In the genomic region with DNA sequence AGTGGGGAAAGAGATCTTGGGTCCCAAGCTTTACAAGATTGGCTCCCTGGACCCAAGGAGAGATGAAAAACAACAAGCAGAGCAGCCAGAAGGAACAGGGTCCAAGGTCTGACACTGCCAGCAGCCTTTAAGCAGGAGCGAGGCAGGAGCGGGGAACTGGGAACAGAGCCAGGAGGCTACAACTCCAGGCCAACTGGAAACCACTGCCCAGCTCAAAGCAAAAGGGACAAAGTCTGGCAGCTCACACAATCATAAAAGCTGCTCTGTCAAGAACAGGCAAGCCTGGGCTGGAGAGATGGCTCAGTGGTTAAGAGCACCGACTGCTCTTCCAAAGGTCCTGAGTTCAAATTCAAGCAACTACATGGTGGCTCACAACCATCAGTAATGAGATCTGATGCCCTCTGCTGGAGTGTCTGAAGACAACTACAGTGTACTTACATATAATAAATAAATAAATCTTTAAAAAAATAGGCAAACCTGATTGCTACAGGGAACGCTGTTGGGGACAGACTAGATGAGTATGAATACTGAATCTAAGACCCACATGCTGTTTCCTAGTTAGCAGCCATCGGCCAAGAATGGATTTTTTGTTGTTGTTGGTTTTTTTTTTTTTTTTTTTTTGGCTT, we compare ENCODE assay signal across 10 mouse cellular contexts. TPM values are rescaled to one million over a fixed set of nuclear protein-coding genes. Genes with fewer than 3 reads are reported as not detected.
A peak's percentile ranks its signal among the peaks of the same experiment; 100 is the strongest.
DNase-seq lines count a peak whose midpoint lies in the region; ATAC-seq lines count a peak whose summit lies in the region.
"Had no signal": no experiment of that assay in that cellular context is flagged by ENCODE, and none has a peak within 500 bp of the region (broad histone marks: within the 10 kb centered on the region; RNA-seq: fewer than 3 reads in every experiment).

No protein-coding gene starts in this region.

- H3K27me3 ChIP-seq in heart, embryonic 11.5 days (ENCODE audit: control insufficient read depth, insufficient read depth, low read length), result no peaks in the 10 kb centered on the region
- no peaks in the 10 kb centered on the region for H3K27me3 ChIP-seq in liver, embryonic 16.5 days (ENCODE audit: control insufficient read depth, insufficient read depth, low read depth, low read length)
- H3K27me3 ChIP-seq in stomach, embryonic 16.5 days (ENCODE audit: control insufficient read depth, insufficient read depth, low read length), result no peaks in the 10 kb centered on the region
- H3K27me3 ChIP-seq: Patski had no signal

- ATAC-seq in heart, embryonic 11.5 days (replicated peaks; ENCODE audit: insufficient number of reproducible peaks, low FRiP score, low TSS enrichment), result no peak
- peak; percentile 78 for ATAC-seq in liver, embryonic 16.5 days (ENCODE audit: low read depth)
- peak; percentile 85; the same call in 1 of the 2 replicates for ATAC-seq in stomach, embryonic 16.5 days (ENCODE audit: insufficient read depth, low FRiP score)
- ATAC-seq: Patski had no signal

- no peak overlapping the region for H3K9ac ChIP-seq in heart, embryonic 11.5 days (ENCODE audit: low read depth, low read length)
- H3K9ac ChIP-seq in liver, embryonic 16.5 days (ENCODE audit: low read depth, low read length), result no peak overlapping the region
- H3K9ac ChIP-seq in stomach, embryonic 16.5 days (ENCODE audit: low read length), result no peak overlapping the region

- intact Hi-C loops in gastrocnemius, postnatal 14 days (cut with DNase I; ENCODE audit: low total_unique reads), result no loop called here

- WGBS in heart, embryonic 11.5 days (ENCODE audit: insufficient replicate concordance), result 76% methylated on average over 5 of the region's 5 CpGs
- WGBS in liver, embryonic 16.5 days (ENCODE audit: insufficient replicate concordance), result 74% methylated on average over 5 of the region's 5 CpGs
- WGBS in stomach, embryonic 16.5 days, result 54% methylated on average over 5 of the region's 5 CpGs

- H3K36me3 ChIP-seq in heart, embryonic 11.5 days (ENCODE audit: control insufficient read depth, insufficient read depth, low read length), result peaks cover 5% of the 10 kb centered on the region; the same call in 1 of the 2 replicates
- no peaks in the 10 kb centered on the region for H3K36me3 ChIP-seq in liver, embryonic 16.5 days (ENCODE audit: control insufficient read depth, insufficient read depth)
- H3K36me3 ChIP-seq in stomach, embryonic 16.5 days (ENCODE audit: control insufficient read depth, insufficient read depth, low read length), result peaks cover 4% of the 10 kb centered on the region

- no peak overlapping the region for H3K4me3 ChIP-seq in heart, embryonic 11.5 days (ENCODE audit: low read depth, low read length)
- no peak overlapping the region for H3K4me3 ChIP-seq in liver, embryonic 16.5 days (ENCODE audit: low read depth, low read length)
- no peak overlapping the region for H3K4me3 ChIP-seq in stomach, embryonic 16.5 days (replicated peaks; ENCODE audit: low read length)

- no peak overlapping the region for H3K27ac ChIP-seq in heart, embryonic 11.5 days (ENCODE audit: low read depth, low read length)
- H3K27ac ChIP-seq in liver, embryonic 16.5 days (ENCODE audit: low read length), result peak overlapping the region; percentile 45; the same call in 1 of the 2 replicates
- no peak overlapping the region for H3K27ac ChIP-seq in stomach, embryonic 16.5 days (ENCODE audit: low read length)

- no peaks in the 10 kb centered on the region for H3K9me3 ChIP-seq in heart, embryonic 11.5 days (replicated peaks; ENCODE audit: control insufficient read depth, low read length)
- H3K9me3 ChIP-seq in liver, embryonic 16.5 days (replicated peaks; ENCODE audit: control insufficient read depth, low read length), result no peaks in the 10 kb centered on the region
- H3K9me3 ChIP-seq in stomach, embryonic 16.5 days (replicated peaks; ENCODE audit: control insufficient read depth, low read length), result no peaks in the 10 kb centered on the region

- peak; percentile 86 to 91 for DNase-seq in heart, adult 18-20 months
- DNase-seq in adrenal gland, adult 8-10 months, result peak; percentile 53
- peak; percentile 85 for DNase-seq in gastrocnemius, postnatal 14 days
- DNase-seq in kidney, postnatal 10 days, result peak; percentile 91
- DNase-seq in T-cell, adult 2 months (ENCODE audit: low spot score), result no peak

- H3K4me1 ChIP-seq in heart, embryonic 11.5 days (ENCODE audit: control insufficient read depth, insufficient read depth, low read length), result no peaks in the 10 kb centered on the region
- H3K4me1 ChIP-seq in liver, embryonic 16.5 days (ENCODE audit: control insufficient read depth, low read depth, low read length), result no peaks in the 10 kb centered on the region
- H3K4me1 ChIP-seq in stomach, embryonic 16.5 days (ENCODE audit: control insufficient read depth, insufficient read depth, low read length), result peaks cover 6% of the 10 kb centered on the region; the same call in 1 of the 2 replicates

- no peak overlapping the region for H3K4me2 ChIP-seq in heart, embryonic 11.5 days
- no peak overlapping the region for H3K4me2 ChIP-seq in liver, embryonic 16.5 days (ENCODE audit: low read depth, low read length)
- no peak overlapping the region for H3K4me2 ChIP-seq in stomach, embryonic 16.5 days (ENCODE audit: low read depth, low read length)

RNA-seq across cellular contexts. Expression of a gene that starts 9.4 kb away (rescaled TPM):
- 10 to 100 TPM; 16.6 to 17.9 TPM for total RNA-seq in heart, adult 18-20 months (2021)
- polyA plus RNA-seq in heart, embryonic 11.5 days (2014; fragmentation: Nextera tagmentation; extraction: Ambion mirVana), result 58.0 and 67.5 TPM in 2 replicates
- 10 to 100 TPM; 43.7 to 64.6 (median 53.9) TPM for total RNA-seq in adrenal gland, adult 8-10 months (2022)
- 10 to 100 TPM; 13.6 to 13.9 TPM for total RNA-seq in gastrocnemius, postnatal 14 days (2021)
- polyA plus RNA-seq in liver, embryonic 16.5 days (2015; fragmentation: Nextera tagmentation; extraction: Ambion mirVana), result 39.1 and 41.2 TPM in 2 replicates
- polyA plus RNA-seq in stomach, embryonic 16.5 days (2015; fragmentation: Nextera tagmentation; extraction: Ambion mirVana), result 74.2 and 75.0 TPM in 2 replicates

RNA-seq across cellular contexts. Expression of a gene that starts 9.4 kb away (rescaled TPM):
- 10 to 100 TPM; 15.4 to 19.4 TPM for total RNA-seq in heart, adult 18-20 months (2021)
- polyA plus RNA-seq in heart, embryonic 11.5 days (2014; fragmentation: Nextera tagmentation; extraction: Ambion mirVana), result 19.8 and 24.0 TPM in 2 replicates
- total RNA-seq in adrenal gland, adult 8-10 months (2022), result 10 to 100 TPM; 20.7 to 31.8 (median 24.4) TPM
- total RNA-seq in gastrocnemius, postnatal 14 days (2021), result 10 to 100 TPM in 1 of 2 experiments, 1 to 10 TPM in 1; 9.0 to 11.9 TPM
- polyA plus RNA-seq in liver, embryonic 16.5 days (2015; fragmentation: Nextera tagmentation; extraction: Ambion mirVana), result 11.7 and 13.7 TPM in 2 replicates
- polyA plus RNA-seq in stomach, embryonic 16.5 days (2015; fragmentation: Nextera tagmentation; extraction: Ambion mirVana), result 32.1 TPM in 2 replicates

RNA-seq across cellular contexts. Expression of a gene that starts 18.3 kb away (rescaled TPM):
- total RNA-seq in heart, adult 18-20 months (2021), result 10 to 100 TPM; 30.0 to 30.6 TPM
- polyA plus RNA-seq in heart, embryonic 11.5 days (2014; fragmentation: Nextera tagmentation; extraction: Ambion mirVana), result 37.5 and 38.8 TPM in 2 replicates
- 100 to 1,000 TPM; 101 to 198 (median 175) TPM for total RNA-seq in adrenal gland, adult 8-10 months (2022)
- total RNA-seq in gastrocnemius, postnatal 14 days (2021), result 10 to 100 TPM; 31.4 to 34.1 TPM
- 55.2 and 57.1 TPM in 2 replicates for polyA plus RNA-seq in liver, embryonic 16.5 days (2015; fragmentation: Nextera tagmentation; extraction: Ambion mirVana)
- 56.6 and 60.3 TPM in 2 replicates for polyA plus RNA-seq in stomach, embryonic 16.5 days (2015; fragmentation: Nextera tagmentation; extraction: Ambion mirVana)

RNA-seq across cellular contexts. Expression of a gene that starts 18.4 kb away (rescaled TPM):
- total RNA-seq in heart, adult 18-20 months (2021), result under 1 TPM in 1 of 2 experiments, not detected in 1; 0.10 TPM
- not detected in 2 replicates for polyA plus RNA-seq in heart, embryonic 11.5 days (2014; fragmentation: Nextera tagmentation; extraction: Ambion mirVana)
- total RNA-seq in adrenal gland, adult 8-10 months (2022), result under 1 TPM; 0.15 to 0.59 (median 0.29) TPM
- total RNA-seq in gastrocnemius, postnatal 14 days (2021), result not detected
- not detected in 2 replicates for polyA plus RNA-seq in liver, embryonic 16.5 days (2015; fragmentation: Nextera tagmentation; extraction: Ambion mirVana)
- polyA plus RNA-seq in stomach, embryonic 16.5 days (2015; fragmentation: Nextera tagmentation; extraction: Ambion mirVana), result 0.09 TPM in 1 of 2 replicates, not detected in the other
- polyA plus RNA-seq: heart, embryonic 14.5 days had no signal

RNA-seq across cellular contexts. Expression of a gene that starts 27.1 kb away (rescaled TPM):
- total RNA-seq in heart, adult 18-20 months (2021), result 10 to 100 TPM; 38.8 to 43.3 TPM
- 54.0 and 58.0 TPM in 2 replicates for polyA plus RNA-seq in heart, embryonic 11.5 days (2014; fragmentation: Nextera tagmentation; extraction: Ambion mirVana)
- total RNA-seq in adrenal gland, adult 8-10 months (2022), result 10 to 100 TPM; 54.0 to 83.2 (median 62.0) TPM
- 10 to 100 TPM; 32.3 to 36.9 TPM for total RNA-seq in gastrocnemius, postnatal 14 days (2021)
- polyA plus RNA-seq in liver, embryonic 16.5 days (2015; fragmentation: Nextera tagmentation; extraction: Ambion mirVana), result 28.3 and 29.2 TPM in 2 replicates
- 47.4 and 47.5 TPM in 2 replicates for polyA plus RNA-seq in stomach, embryonic 16.5 days (2015; fragmentation: Nextera tagmentation; extraction: Ambion mirVana)
